Mouse (Mus musculus): Measurements from ENCODE around the gene Wdr43.

- TF ChIP-seq CTCF (IDR thresholded peaks at IDR 0.05 in 2 of 3, conservative IDR thresholded peaks at IDR 0.05 in 1 of 3; ENCODE audit: control insufficient read depth in 1 of 3, insufficient read depth in 1 of 3, low read depth in 2 of 3, low read length in 3 of 3, poor library complexity in 1 of 3, severe bottlenecking in 1 of 3) (no peak), MYB (IDR thresholded peaks at IDR 0.05; ENCODE audit: low read depth, low read length) (no peak), CHD2 (IDR thresholded peaks at IDR 0.05; ENCODE audit: low read length) (no peak), HCFC1 (IDR thresholded peaks at IDR 0.05; ENCODE audit: low read depth, low read length) (no peak), EP300 (IDR thresholded peaks at IDR 0.05; ENCODE audit: low read depth in 1 of 2, low read length in 2 of 2) (no peak)
Observed at GRCm38 (mm10) chr17:71660390-71660789, 44.7 kb downstream of the Wdr43 start.
